Mouse (Mus musculus) testis, adult 2 months (tissue): ENCODE results near the gene Folr2.

ENCODE experiments used
- CTCF ChIP-seq: fragments of 200-500 bp; IDR thresholded peaks from 2 replicates; pipeline ENCODE4 v1.5.1; 2012; ENCODE audit warnings: low read depth, mild to moderate bottlenecking, inconsistent platforms, low read length, moderate library complexity; ENCODE audit not compliant: control insufficient read depth, insufficient read depth, insufficient replicate concordance
- POLR2A ChIP-seq: fragments of 200-500 bp; IDR thresholded peaks from 2 replicates; pipeline ENCODE4 v1.6.1; 2012; ENCODE audit warnings: low read depth, mild to moderate bottlenecking, inconsistent platforms, low read length, moderate library complexity; ENCODE audit not compliant: control insufficient read depth

GRCm38 (mm10) chr7:101833916-101834584, 22.9 kb downstream of the Folr2 start:
- TF ChIP-seq CTCF (no peak), POLR2A (no peak)
